Mouse (Mus musculus) limb, embryonic 14.5 days (tissue): Measurements from ENCODE around the gene Fau. TPM values are rescaled to one million over a fixed set of nuclear protein-coding genes. Genes with fewer than 3 reads are reported as not detected.
"Not testable (repeated sequence)": the region's sequence is repeated elsewhere in the genome, so short reads cannot be mapped to it uniquely, and the experiment has no call there.

Experiments
- ATAC-seq: fragments of 200-750 bp; cut with Nextera tagmentation; 2 replicates; pipeline ENCODE4 v1.8.0; 2017; ENCODE audit warnings: low read depth, moderate number of reproducible peaks, moderate TSS enrichment; ENCODE audit not compliant: low FRiP score
- DNase-seq: peaks from one replicate; pipeline ENCODE4 v3.0.0-alpha.2; 2015; ENCODE audit warnings: low spot score
- H3K27ac ChIP-seq: fragments of 300-500 bp; sonication (generic); replicated peaks from 2 replicates; pipeline ENCODE4 v1.5.1; 2014; ENCODE audit warnings: low read depth, mild to moderate bottlenecking, low read length, moderate library complexity, mixed read lengths
- H3K27me3 ChIP-seq: fragments of 300-500 bp; sonication (generic); 2 replicates; pipeline ENCODE4 v1.6.1; 2014; ENCODE audit warnings: low read length, mixed read lengths; ENCODE audit not compliant: control insufficient read depth, insufficient read depth
- H3K36me3 ChIP-seq: fragments of 300-500 bp; sonication (generic); 2 replicates; pipeline ENCODE4 v1.6.1; 2014; ENCODE audit warnings: mild to moderate bottlenecking, low read length, moderate library complexity, mixed read lengths; ENCODE audit not compliant: control insufficient read depth, insufficient read depth
- H3K4me1 ChIP-seq: fragments of 300-500 bp; sonication (generic); 2 replicates; pipeline ENCODE4 v1.6.1; 2014; ENCODE audit warnings: antibody characterized with exemption, low read length, mixed read lengths; ENCODE audit not compliant: control insufficient read depth, insufficient read depth
- H3K4me2 ChIP-seq: fragments of 300-500 bp; sonication (generic); replicated peaks from 2 replicates; pipeline ENCODE4 v1.6.1; 2014; ENCODE audit warnings: low read depth, mild to moderate bottlenecking, low read length, moderate library complexity; ENCODE audit not compliant: severe bottlenecking
- H3K4me3 ChIP-seq: fragments of 300-500 bp; sonication (generic); replicated peaks from 2 replicates; pipeline ENCODE4 v1.5.1; 2014; ENCODE audit warnings: low read length
- H3K9ac ChIP-seq: fragments of 300-500 bp; sonication (generic); 2 replicates; pipeline ENCODE4 v1.6.1; 2014; ENCODE audit warnings: mild to moderate bottlenecking, low read depth, low read length, moderate library complexity; ENCODE audit not compliant: severe bottlenecking
- H3K9me3 ChIP-seq: fragments of 300-500 bp; sonication (generic); 2 replicates; pipeline ENCODE4 v1.6.1; 2016; ENCODE audit warnings: low read length; ENCODE audit not compliant: control insufficient read depth
- POLR2A ChIP-seq: fragments of 200-500 bp; IDR thresholded peaks from 2 replicates; pipeline ENCODE4 v1.8.0; 2012; ENCODE audit warnings: inconsistent platforms, mild to moderate bottlenecking, moderate library complexity, borderline replicate concordance; ENCODE audit not compliant: insufficient read depth, insufficient read length; ENCODE audit errors: extremely low read depth
- WGBS: fragments of 180-500 bp; shearing (Covaris S2); extraction: QIAGEN DNeasy Blood & Tissue Kit; methylation state at CpG from one replicate; pipeline ENCODE4 v1.1.7; 2014; 5-methylcytosine and 5-hydroxymethylcytosine counted together
- polyA plus RNA-seq, 2 experiments: library from polyadenylated mRNA; depleted of rRNA in 1 of 2; stranded (reverse) in 1 of 2; unstranded in 1 of 2; fragments of >200 nt; fragmentation: Nextera tagmentation in 1 of 2; extraction: Ambion mirVana in 1 of 2; gene quantifications; 2 replicates each; pipeline versions ENCODE4 v1.2.1 to v1.2.3; 2012 to 2014

Fau gene
- polyA plus RNA-seq, 2 experiments, result 968 to 1,838 TPM

GRCm38 (mm10) chr19:6037695-6038094, 19.9 kb upstream of the Fau start:
- Histone ChIP-seq H3K4me1 (no peaks in the 10 kb centered on the region), H3K4me2 (no peak overlapping the region), H3K4me3 (no peak overlapping the region), H3K9ac (no peak overlapping the region), H3K9me3 (no peaks in the 10 kb centered on the region), H3K27me3 (no peaks in the 10 kb centered on the region), H3K27ac (no peak overlapping the region), H3K36me3 (no peaks in the 10 kb centered on the region)
- DNase-seq, result no peak
- TF ChIP-seq POLR2A, result no peak
- ATAC-seq, result no peak

GRCm38 (mm10) chr19:6038326-6038725, 19.3 kb upstream of the Fau start:
- no peaks in the 10 kb centered on the region for H3K27me3 ChIP-seq
- no peaks in the 10 kb centered on the region for H3K4me1 ChIP-seq
- H3K9me3 ChIP-seq, result no peaks in the 10 kb centered on the region
- no peak overlapping the region for H3K4me3 ChIP-seq
- no peak for TF ChIP-seq POLR2A
- no peak for ATAC-seq
- H3K27ac ChIP-seq, result no peak overlapping the region
- no peak overlapping the region for H3K4me2 ChIP-seq
- no peak for DNase-seq
- WGBS, result 81% methylated on average over 7 of the region's 7 CpGs
- no peaks in the 10 kb centered on the region for H3K36me3 ChIP-seq
- H3K9ac ChIP-seq, result no peak overlapping the region

- DNase-seq (no peak), ATAC-seq (no peak)
- Histone ChIP-seq H3K27ac (no peak overlapping the region), H3K9me3 (no peaks in the 10 kb centered on the region), H3K36me3 (no peaks in the 10 kb centered on the region), H3K9ac (no peak overlapping the region), H3K27me3 (no peaks in the 10 kb centered on the region), H3K4me1 (no peaks in the 10 kb centered on the region), H3K4me3 (no peak overlapping the region), H3K4me2 (no peak overlapping the region)
- no peak for TF ChIP-seq POLR2A
Measured at GRCm38 (mm10) chr19:6040002-6040401, 17.6 kb upstream of the Fau start.

- H3K4me2 ChIP-seq, result no peak overlapping the region
- H3K27ac ChIP-seq, result 0 out of 2 replicates have a peak overlapping the region, but pooled peaks have one; percentile 13
- H3K4me3 ChIP-seq, result no peak overlapping the region
- DNase-seq, result no peak
- peaks cover 5% of the 10 kb centered on the region; the same call in 1 of the 2 replicates for H3K4me1 ChIP-seq
- WGBS, result 85% methylated on average over 9 of the region's 9 CpGs
- no peak for ATAC-seq
- TF ChIP-seq POLR2A, result no peak
- H3K9me3 ChIP-seq, result no peaks in the 10 kb centered on the region
- H3K9ac ChIP-seq, result no peak overlapping the region
- no peaks in the 10 kb centered on the region for H3K27me3 ChIP-seq
- H3K36me3 ChIP-seq, result no peaks in the 10 kb centered on the region
Measured at GRCm38 (mm10) chr19:6042293-6042692, 15.4 kb upstream of the Fau start.

GRCm38 (mm10) chr19:6044102-6044501, 13.5 kb upstream of the Fau start:
- not testable (repeated sequence) for H3K27me3 ChIP-seq, H3K9me3 ChIP-seq, H3K4me2 ChIP-seq, H3K4me3 ChIP-seq, ATAC-seq, H3K27ac ChIP-seq, H3K9ac ChIP-seq
- peak; percentile 76 for DNase-seq
- H3K4me1 ChIP-seq, result peaks cover 14% of the 10 kb centered on the region
- H3K36me3 ChIP-seq, result peaks cover 13% of the 10 kb centered on the region
- 70% methylated on average over 4 of the region's 4 CpGs for whole genome bisulfite sequencing
